Mouse (Mus musculus): ENCODE results near the gene Rerg. TPM values are rescaled to one million over a fixed set of nuclear protein-coding genes. Genes with fewer than 3 reads are reported as not detected.

Rerg gene
- polyA plus RNA-seq, 1 experiment from 2014 or later: 16.2 TPM

- H3K27me3 ChIP-seq (ENCODE audit: insufficient read depth, low read length): no peaks in the 10 kb centered on the region
- no peaks in the 10 kb centered on the region for H3K4me1 ChIP-seq (ENCODE audit: insufficient read depth, low read length)
- no peak overlapping the region for H3K27ac ChIP-seq (ENCODE audit: low read length)
- no peak overlapping the region for H3K9ac ChIP-seq (replicated peaks; ENCODE audit: low read length)
- ATAC-seq (ENCODE audit: low FRiP score, low TSS enrichment): no peak; the same call in 1 of the 2 replicates
- no peak overlapping the region for H3K4me3 ChIP-seq (ENCODE audit: low read length)
- no peaks in the 10 kb centered on the region for H3K9me3 ChIP-seq (ENCODE audit: low read length)
- H3K36me3 ChIP-seq (ENCODE audit: insufficient read depth, low read length): no peaks in the 10 kb centered on the region
- 70% methylated on average over 18 of the region's 18 CpGs for WGBS
- no peak overlapping the region for H3K4me2 ChIP-seq (replicated peaks; ENCODE audit: low read depth, low read length)
These were observed 71.8 kb downstream of the Rerg start for GRCm38 (mm10) chr6:137098232-137099191.

GRCm38 (mm10) chr6:137094475-137094874 lies 75.8 kb downstream of the Rerg start:
- Histone ChIP-seq H3K4me2 (replicated peaks; ENCODE audit: low read depth, low read length) (no peak overlapping the region), H3K36me3 (ENCODE audit: insufficient read depth, low read length) (no peaks in the 10 kb centered on the region), H3K4me3 (ENCODE audit: low read length) (no peak overlapping the region), H3K4me1 (ENCODE audit: insufficient read depth, low read length) (no peaks in the 10 kb centered on the region), H3K9ac (replicated peaks; ENCODE audit: low read length) (no peak overlapping the region), H3K27ac (ENCODE audit: low read length) (no peak overlapping the region), H3K9me3 (ENCODE audit: low read length) (0 out of 2 replicates have a peak, but pooled peaks cover 5% of the 10 kb centered on the region), H3K27me3 (ENCODE audit: insufficient read depth, low read length) (no peaks in the 10 kb centered on the region)
- ATAC-seq (ENCODE audit: low FRiP score, low TSS enrichment): no peak
- 86% methylated on average over 2 of the region's 2 CpGs for WGBS

- Histone ChIP-seq H3K4me3 (ENCODE audit: low read length) (no peak overlapping the region), H3K4me1 (ENCODE audit: insufficient read depth, low read length) (no peaks in the 10 kb centered on the region), H3K4me2 (replicated peaks; ENCODE audit: low read depth, low read length) (no peak overlapping the region), H3K27ac (ENCODE audit: low read length) (no peak overlapping the region), H3K27me3 (ENCODE audit: insufficient read depth, low read length) (no peaks in the 10 kb centered on the region), H3K36me3 (ENCODE audit: insufficient read depth, low read length) (no peaks in the 10 kb centered on the region), H3K9ac (replicated peaks; ENCODE audit: low read length) (no peak overlapping the region), H3K9me3 (ENCODE audit: low read length) (0 out of 2 replicates have a peak, but pooled peaks cover 5% of the 10 kb centered on the region)
- WGBS: 75% methylated on average over 6 of the region's 6 CpGs
- no peak for ATAC-seq (ENCODE audit: low FRiP score, low TSS enrichment)
These were observed 81.8 kb downstream of the Rerg start for GRCm38 (mm10) chr6:137088469-137088868.

GRCm38 (mm10) chr6:137087956-137088355 lies 82.3 kb downstream of the Rerg start:
- ATAC-seq (ENCODE audit: low FRiP score, low TSS enrichment): no peak
- H3K4me1 ChIP-seq (ENCODE audit: insufficient read depth, low read length): no peaks in the 10 kb centered on the region
- 0 out of 2 replicates have a peak, but pooled peaks cover 5% of the 10 kb centered on the region for H3K9me3 ChIP-seq (ENCODE audit: low read length)
- H3K36me3 ChIP-seq (ENCODE audit: insufficient read depth, low read length): no peaks in the 10 kb centered on the region
- no peaks in the 10 kb centered on the region for H3K27me3 ChIP-seq (ENCODE audit: insufficient read depth, low read length)
- no peak overlapping the region for H3K4me3 ChIP-seq (ENCODE audit: low read length)
- H3K27ac ChIP-seq (ENCODE audit: low read length): no peak overlapping the region
- H3K9ac ChIP-seq (replicated peaks; ENCODE audit: low read length): no peak overlapping the region
- WGBS: 78% methylated on average over 5 of the region's 5 CpGs
- H3K4me2 ChIP-seq (replicated peaks; ENCODE audit: low read depth, low read length): no peak overlapping the region

GRCm38 (mm10) chr6:137087470-137087869 lies 82.8 kb downstream of the Rerg start:
- H3K9me3 ChIP-seq (ENCODE audit: low read length): 0 out of 2 replicates have a peak, but pooled peaks cover 5% of the 10 kb centered on the region
- H3K4me3 ChIP-seq (ENCODE audit: low read length): no peak overlapping the region
- no peaks in the 10 kb centered on the region for H3K27me3 ChIP-seq (ENCODE audit: insufficient read depth, low read length)
- 36% methylated on average over 3 of the region's 3 CpGs for WGBS
- no peak; the same call in 1 of the 2 replicates for ATAC-seq (ENCODE audit: low FRiP score, low TSS enrichment)
- H3K4me2 ChIP-seq (replicated peaks; ENCODE audit: low read depth, low read length): no peak overlapping the region
- H3K9ac ChIP-seq (replicated peaks; ENCODE audit: low read length): no peak overlapping the region
- no peaks in the 10 kb centered on the region for H3K36me3 ChIP-seq (ENCODE audit: insufficient read depth, low read length)
- 0 out of 2 replicates have a peak overlapping the region, but pooled peaks have one; percentile 20 for H3K27ac ChIP-seq (ENCODE audit: low read length)
- H3K4me1 ChIP-seq (ENCODE audit: insufficient read depth, low read length): no peaks in the 10 kb centered on the region

- Histone ChIP-seq H3K4me2 (replicated peaks; ENCODE audit: low read depth, low read length) (no peak overlapping the region), H3K27me3 (ENCODE audit: insufficient read depth, low read length) (no peaks in the 10 kb centered on the region), H3K9me3 (ENCODE audit: low read length) (no peaks in the 10 kb centered on the region), H3K36me3 (ENCODE audit: insufficient read depth, low read length) (no peaks in the 10 kb centered on the region), H3K4me3 (ENCODE audit: low read length) (no peak overlapping the region), H3K4me1 (ENCODE audit: insufficient read depth, low read length) (0 out of 2 replicates have a peak, but pooled peaks cover 5% of the 10 kb centered on the region), H3K9ac (replicated peaks; ENCODE audit: low read length) (no peak overlapping the region), H3K27ac (ENCODE audit: low read length) (no peak overlapping the region)
- no peak for ATAC-seq (ENCODE audit: low FRiP score, low TSS enrichment)
- 82% methylated on average over 6 of the region's 6 CpGs for WGBS
These were observed 90.6 kb downstream of the Rerg start for GRCm38 (mm10) chr6:137079701-137080100.

- no peaks in the 10 kb centered on the region for H3K36me3 ChIP-seq (ENCODE audit: insufficient read depth, low read length)
- H3K27me3 ChIP-seq (ENCODE audit: insufficient read depth, low read length): no peaks in the 10 kb centered on the region
- H3K9ac ChIP-seq (replicated peaks; ENCODE audit: low read length): no peak overlapping the region
- H3K27ac ChIP-seq (ENCODE audit: low read length): peak overlapping the region; percentile 50; the same call in 1 of the 2 replicates
- H3K4me1 ChIP-seq (ENCODE audit: insufficient read depth, low read length): 0 out of 2 replicates have a peak, but pooled peaks cover 5% of the 10 kb centered on the region
- WGBS: 87% methylated on average over 13 of the region's 13 CpGs
- no peak overlapping the region for H3K4me2 ChIP-seq (replicated peaks; ENCODE audit: low read depth, low read length)
- no peaks in the 10 kb centered on the region for H3K9me3 ChIP-seq (ENCODE audit: low read length)
- no peak for ATAC-seq (ENCODE audit: low FRiP score, low TSS enrichment)
- no peak overlapping the region for H3K4me3 ChIP-seq (ENCODE audit: low read length)
These were observed 93.6 kb downstream of the Rerg start for GRCm38 (mm10) chr6:137076731-137077130.

GRCm38 (mm10) chr6:137076225-137076624 lies 94.1 kb downstream of the Rerg start:
- H3K4me2 ChIP-seq (replicated peaks; ENCODE audit: low read depth, low read length): no peak overlapping the region
- H3K9ac ChIP-seq (replicated peaks; ENCODE audit: low read length): no peak overlapping the region
- peak overlapping the region; percentile 50; the same call in 1 of the 2 replicates for H3K27ac ChIP-seq (ENCODE audit: low read length)
- H3K36me3 ChIP-seq (ENCODE audit: insufficient read depth, low read length): no peaks in the 10 kb centered on the region
- H3K4me1 ChIP-seq (ENCODE audit: insufficient read depth, low read length): 0 out of 2 replicates have a peak, but pooled peaks cover 5% of the 10 kb centered on the region
- no peaks in the 10 kb centered on the region for H3K9me3 ChIP-seq (ENCODE audit: low read length)
- ATAC-seq (ENCODE audit: low FRiP score, low TSS enrichment): no peak
- WGBS: 58% methylated on average over 6 of the region's 6 CpGs
- H3K27me3 ChIP-seq (ENCODE audit: insufficient read depth, low read length): no peaks in the 10 kb centered on the region
- no peak overlapping the region for H3K4me3 ChIP-seq (ENCODE audit: low read length)

- WGBS: 66% methylated on average over 8 of the region's 8 CpGs
- 0 out of 2 replicates have a peak, but pooled peaks cover 5% of the 10 kb centered on the region for H3K4me1 ChIP-seq (ENCODE audit: insufficient read depth, low read length)
- H3K9ac ChIP-seq (replicated peaks; ENCODE audit: low read length): no peak overlapping the region
- H3K4me3 ChIP-seq (ENCODE audit: low read length): no peak overlapping the region
- no peak overlapping the region for H3K4me2 ChIP-seq (replicated peaks; ENCODE audit: low read depth, low read length)
- no peaks in the 10 kb centered on the region for H3K9me3 ChIP-seq (ENCODE audit: low read length)
- no peak overlapping the region for H3K27ac ChIP-seq (ENCODE audit: low read length)
- H3K36me3 ChIP-seq (ENCODE audit: insufficient read depth, low read length): no peaks in the 10 kb centered on the region
- ATAC-seq (ENCODE audit: low FRiP score, low TSS enrichment): no peak
- no peaks in the 10 kb centered on the region for H3K27me3 ChIP-seq (ENCODE audit: insufficient read depth, low read length)
These were observed 98.0 kb downstream of the Rerg start for GRCm38 (mm10) chr6:137072256-137072655.

- Histone ChIP-seq H3K9me3 (ENCODE audit: low read length) (no peaks in the 10 kb centered on the region), H3K4me3 (ENCODE audit: low read length) (no peak overlapping the region), H3K36me3 (ENCODE audit: insufficient read depth, low read length) (no peaks in the 10 kb centered on the region), H3K27ac (ENCODE audit: low read length) (no peak overlapping the region), H3K27me3 (ENCODE audit: insufficient read depth, low read length) (no peaks in the 10 kb centered on the region), H3K9ac (replicated peaks; ENCODE audit: low read length) (no peak overlapping the region), H3K4me1 (ENCODE audit: insufficient read depth, low read length) (0 out of 2 replicates have a peak, but pooled peaks cover 2% of the 10 kb centered on the region), H3K4me2 (replicated peaks; ENCODE audit: low read depth, low read length) (no peak overlapping the region)
- no peak for ATAC-seq (ENCODE audit: low FRiP score, low TSS enrichment)
- 87% methylated on average over 9 of the region's 9 CpGs for WGBS
These were observed 98.8 kb downstream of the Rerg start for GRCm38 (mm10) chr6:137071466-137071865.

All from kidney, embryonic 16.5 days (tissue).